Mouse (Mus musculus) effector memory CD4-positive, alpha-beta T cell, adult 7 months (primary cell): ENCODE measurements around the gene Gm10188. TPM values are rescaled to one million over a fixed set of nuclear protein-coding genes. Genes with fewer than 3 reads are reported as not detected.

Source experiments
- polyA plus RNA-seq: library from polyadenylated mRNA; unstranded; fragments of 100-300 nt; shearing (Covaris generic); gene quantifications from one replicate; pipeline ENCODE4 v1.2.1, GENCODE M21; 2017

Gm10188 gene
- polyA plus RNA-seq: not detected

DNA sequence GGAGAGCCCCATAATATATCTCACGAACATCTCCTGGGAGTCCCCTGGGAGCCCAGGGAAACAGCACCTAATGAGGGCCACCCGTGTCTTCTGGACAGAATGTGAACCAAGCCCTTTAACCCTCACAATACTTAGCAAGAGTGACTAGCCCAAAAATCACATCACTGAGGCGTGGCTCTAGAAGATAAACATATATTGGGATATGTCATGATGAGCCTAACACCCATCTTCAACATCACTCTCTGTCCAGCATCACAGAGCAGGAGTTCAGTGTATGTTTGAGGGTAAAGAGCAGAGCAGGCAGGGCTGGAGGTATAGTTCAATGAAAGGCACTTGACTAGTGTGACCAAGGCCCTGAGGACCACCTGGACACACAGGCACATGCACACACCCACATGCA is at the start of gene Gm10188:
Gm10188 (minus strand) TSS at position 101 of the 400 bp plus-strand sequence.

DNA sequence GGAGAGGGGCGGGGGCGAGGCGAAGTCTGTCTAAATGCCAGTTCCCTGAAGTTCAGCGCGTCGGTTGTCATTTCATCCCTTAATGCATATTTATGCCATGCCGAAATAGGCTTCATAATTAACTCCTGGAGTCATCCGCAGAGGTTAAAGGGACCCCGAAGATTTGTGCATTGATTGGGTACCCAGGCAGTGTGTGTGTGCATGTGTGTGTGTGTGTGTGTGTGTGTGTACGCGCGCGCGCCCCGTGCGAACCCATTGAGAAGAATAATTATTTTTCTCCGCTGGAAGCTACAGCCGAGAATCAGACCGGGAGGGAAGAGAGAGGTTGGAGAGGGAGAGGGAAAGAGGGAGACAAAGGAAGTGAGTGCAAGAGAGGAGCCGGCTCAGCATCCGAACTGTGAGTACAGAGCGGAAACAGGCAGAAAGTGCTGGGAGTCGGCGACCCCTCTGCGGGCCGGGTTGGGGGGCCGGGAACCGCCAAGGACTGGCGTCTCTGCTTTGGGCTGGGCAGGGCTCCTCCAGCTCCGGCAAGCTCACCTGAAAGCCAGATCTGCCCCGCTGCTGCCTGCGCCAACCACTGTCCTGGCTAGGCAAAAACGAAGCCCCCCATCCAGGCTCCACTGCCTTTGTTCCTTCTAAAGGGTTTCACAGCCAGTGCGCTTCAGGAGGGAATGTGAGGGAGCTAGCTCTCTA is 38.3 kb downstream of the Gm10188 start, which contains the start of the genes Lemd1 and AC124108.1:
Lemd1 (plus strand) TSS at position 339 of the 693 bp plus-strand sequence.
AC124108.1 (plus strand) TSS at position 365 of the 693 bp plus-strand sequence.

Other genes with a start within 250 kb of the Gm10188 start
- gene Elk4, start 222.2 kb downstream of the Gm10188 start, polyA plus RNA-seq: 113 TPM
- 100 TPM for gene Mfsd4a, start 161.7 kb downstream of the Gm10188 start, polyA plus RNA-seq
- not detected for gene Cdk18, start 90.1 kb downstream of the Gm10188 start, polyA plus RNA-seq
- 0.55 TPM for gene Lemd1, start 38.3 kb downstream of the Gm10188 start, polyA plus RNA-seq
- gene AC124108.1, start 38.3 kb downstream of the Gm10188 start, polyA plus RNA-seq: not detected
- gene Klhdc8a, start 68.9 kb upstream of the Gm10188 start, polyA plus RNA-seq: not detected
- 3.8 TPM for gene Nuak2, start 86.4 kb upstream of the Gm10188 start, polyA plus RNA-seq
- gene Tmcc2, start 161.5 kb upstream of the Gm10188 start, polyA plus RNA-seq: 0.32 TPM
- gene Dstyk, start 187.8 kb upstream of the Gm10188 start, polyA plus RNA-seq: 8.1 TPM
- gene Rbbp5, start 247.6 kb upstream of the Gm10188 start, polyA plus RNA-seq: 35.1 TPM